Mouse (Mus musculus) liver, embryonic 14.5 days (tissue): Measurements from ENCODE around the gene Chst11. TPM values are rescaled to one million over a fixed set of nuclear protein-coding genes. Genes with fewer than 3 reads are reported as not detected.

Source experiments
- ATAC-seq: fragments of 200-750 bp; cut with Nextera tagmentation; 2 replicates; pipeline ENCODE4 v1.8.0; 2017; ENCODE audit warnings: moderate number of reproducible peaks, mild to moderate bottlenecking, moderate library complexity; ENCODE audit not compliant: insufficient read depth
- DNase-seq, 3 experiments: peaks; one replicate each; pipeline ENCODE4 v3.0.0-alpha.2; 2012 to 2013; ENCODE audit warnings: low read depth in 3 of 3, low spot score in 3 of 3
- H3K27ac ChIP-seq: fragments of 300-500 bp; sonication (generic); 2 replicates; pipeline ENCODE4 v1.5.1; 2014; ENCODE audit warnings: moderate library complexity, mild to moderate bottlenecking, control low read depth, inconsistent platforms
- H3K27me3 ChIP-seq: fragments of 300-500 bp; sonication (generic); 2 replicates; pipeline ENCODE4 v1.6.1; 2014; ENCODE audit warnings: mild to moderate bottlenecking, low read length, moderate library complexity; ENCODE audit not compliant: control insufficient read depth, insufficient read depth
- H3K36me3 ChIP-seq: fragments of 300-500 bp; sonication (generic); replicated peaks from 2 replicates; pipeline ENCODE4 v1.6.1; 2014; ENCODE audit warnings: low read depth; ENCODE audit not compliant: control insufficient read depth, insufficient read depth
- H3K4me1 ChIP-seq, 2 experiments: fragments of 200-500 bp in 1 of 2; fragments of 300-500 bp in 1 of 2; sonication (generic) in 1 of 2; replicated peaks; 2 replicates each; pipeline ENCODE4 v1.6.1; 2012 to 2014; ENCODE audit warnings: antibody characterized with exemption in 1 of 2, inconsistent platforms in 1 of 2, low read length in 1 of 2; ENCODE audit not compliant: control insufficient read depth in 2 of 2, insufficient read depth in 2 of 2
- H3K4me2 ChIP-seq: fragments of 300-500 bp; sonication (generic); 2 replicates; pipeline ENCODE4 v1.6.1; 2014; ENCODE audit warnings: low read depth, mild to moderate bottlenecking, control low read depth, moderate library complexity
- H3K4me3 ChIP-seq, 2 experiments: fragments of 200-500 bp in 1 of 2; fragments of 300-500 bp in 1 of 2; sonication (generic) in 1 of 2; 2 replicates each; pipeline ENCODE4 v1.5.1; 2012 to 2014; ENCODE audit warnings: low read depth in 2 of 2, low read length in 2 of 2, mild to moderate bottlenecking in 2 of 2, control low read depth in 1 of 2, inconsistent platforms in 1 of 2, moderate library complexity in 1 of 2; ENCODE audit not compliant: insufficient read depth in 1 of 2
- H3K9ac ChIP-seq: fragments of 300-500 bp; sonication (generic); replicated peaks from 2 replicates; pipeline ENCODE4 v1.6.1; 2014; ENCODE audit warnings: mild to moderate bottlenecking, control low read depth, moderate library complexity
- H3K9me3 ChIP-seq: fragments of 300-500 bp; sonication (generic); 2 replicates; pipeline ENCODE4 v1.6.1; 2016; ENCODE audit warnings: low read length, mixed read lengths; ENCODE audit not compliant: control insufficient read depth
- CTCF ChIP-seq: IDR thresholded peaks from 2 replicates; pipeline ENCODE4 v1.5.1; 2016; ENCODE audit warnings: antibody characterized with exemption, low read depth, control low read depth
- EP300 ChIP-seq: IDR thresholded peaks from 2 replicates; pipeline ENCODE4 v1.6.1; 2016; ENCODE audit warnings: antibody characterized with exemption, low read depth
- WGBS: fragments of 180-500 bp; shearing (Covaris S2); extraction: QIAGEN DNeasy Blood & Tissue Kit; methylation state at CpG from one replicate; pipeline ENCODE4 v1.1.7; 2014; ENCODE audit not compliant: insufficient replicate concordance; 5-methylcytosine and 5-hydroxymethylcytosine counted together
- polyA plus RNA-seq, 2 experiments: library from polyadenylated mRNA; depleted of rRNA in 1 of 2; stranded (reverse) in 1 of 2; unstranded in 1 of 2; fragments of >200 nt; fragmentation: Nextera tagmentation in 1 of 2; extraction: Ambion mirVana in 1 of 2; gene quantifications; 2 replicates each; pipeline versions ENCODE4 v1.2.1 to v1.2.3; 2012 to 2014

Gene Chst11
- polyA plus RNA-seq, 2 experiments = 1.8 to 5.2 TPM

DNA sequence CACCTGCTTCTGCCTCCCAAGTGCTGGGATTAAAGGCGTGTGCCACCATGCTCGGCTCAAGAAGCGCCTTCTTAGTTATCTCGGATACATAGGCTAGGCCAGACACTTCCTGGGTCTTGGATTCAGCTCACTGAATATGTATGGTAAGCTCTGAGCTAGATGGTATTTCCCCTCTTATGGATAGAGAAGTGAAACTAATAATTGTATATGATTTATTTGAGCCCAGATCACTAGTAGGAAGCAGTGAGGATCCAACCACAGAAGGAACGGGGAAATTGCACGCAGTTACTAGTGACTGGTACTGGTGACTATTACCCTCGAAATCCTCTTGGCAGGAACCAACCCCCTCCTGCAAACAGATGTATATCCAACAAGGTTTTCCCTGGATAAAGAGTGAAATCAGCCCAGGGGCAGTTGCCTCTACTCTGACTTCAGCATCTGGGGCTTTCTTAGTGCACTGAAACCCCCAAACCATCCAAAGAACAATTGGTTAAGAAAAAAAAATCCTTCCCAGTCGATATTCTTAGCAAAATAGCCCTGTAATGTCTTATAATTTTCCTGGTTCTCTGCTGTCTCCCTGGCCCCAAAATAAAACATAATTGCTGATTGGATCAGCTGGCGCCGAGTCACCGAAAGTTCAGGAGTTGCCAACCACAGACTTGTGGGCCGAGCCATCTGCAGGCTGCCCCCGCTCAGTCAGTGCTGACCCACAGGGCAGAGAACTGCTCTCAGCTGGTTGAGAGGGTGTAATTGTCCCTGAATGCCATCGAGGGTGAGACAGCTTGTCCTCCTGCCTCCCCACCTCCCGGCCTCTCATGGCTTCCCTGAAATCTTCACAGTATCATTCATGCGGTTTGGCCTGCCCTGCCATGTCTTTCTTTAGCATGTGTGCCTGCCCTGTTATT is 109.8 kb downstream of the Chst11 start:
- Histone ChIP-seq H3K9ac (no peak overlapping the region), H3K9me3 (no peaks in the 10 kb centered on the region), H3K27ac (no peak overlapping the region), H3K4me2 (no peak overlapping the region), H3K4me3 (no peak overlapping the region), H3K27me3 (no peaks in the 10 kb centered on the region), H3K4me1 (no peaks in the 10 kb centered on the region; a peak in 1 of 4 replicates), H3K36me3 (no peaks in the 10 kb centered on the region)
- ATAC-seq (no peak), DNase-seq (no peak)
- no peak for TF ChIP-seq CTCF
- TF ChIP-seq EP300 = no peak
- 63% methylated on average over 16 of the region's 16 CpGs for WGBS

DNA sequence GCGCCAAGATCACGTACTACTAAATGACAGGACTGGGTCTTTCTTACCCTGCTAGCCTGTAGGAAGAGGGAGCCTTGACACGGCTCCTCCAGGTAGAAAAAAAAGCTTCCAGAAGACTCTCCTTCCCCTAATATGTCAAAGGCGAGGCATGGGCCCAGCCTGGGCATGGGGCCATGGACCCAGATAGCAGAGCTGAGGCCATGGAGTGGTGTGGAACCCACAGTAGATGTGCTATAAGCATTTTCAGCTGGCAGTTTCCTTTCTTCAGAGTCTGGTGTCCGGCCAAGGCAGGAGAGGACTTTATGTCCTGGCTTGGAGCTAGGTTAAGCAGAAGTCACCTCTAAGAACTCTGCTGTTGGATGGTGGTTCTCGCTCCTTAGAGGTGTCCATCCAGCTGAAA is 111.0 kb downstream of the Chst11 start:
- Histone ChIP-seq H3K9ac (no peak overlapping the region), H3K9me3 (no peaks in the 10 kb centered on the region), H3K4me1 (no peaks in the 10 kb centered on the region; a peak in 1 of 4 replicates), H3K27ac (no peak overlapping the region), H3K27me3 (no peaks in the 10 kb centered on the region), H3K4me3 (no peak overlapping the region), H3K4me2 (no peak overlapping the region), H3K36me3 (no peaks in the 10 kb centered on the region)
- WGBS = 73% methylated on average over 6 of the region's 6 CpGs
- ATAC-seq = no peak
- no peak for DNase-seq
- no peak for TF ChIP-seq EP300
- TF ChIP-seq CTCF = no peak

DNA sequence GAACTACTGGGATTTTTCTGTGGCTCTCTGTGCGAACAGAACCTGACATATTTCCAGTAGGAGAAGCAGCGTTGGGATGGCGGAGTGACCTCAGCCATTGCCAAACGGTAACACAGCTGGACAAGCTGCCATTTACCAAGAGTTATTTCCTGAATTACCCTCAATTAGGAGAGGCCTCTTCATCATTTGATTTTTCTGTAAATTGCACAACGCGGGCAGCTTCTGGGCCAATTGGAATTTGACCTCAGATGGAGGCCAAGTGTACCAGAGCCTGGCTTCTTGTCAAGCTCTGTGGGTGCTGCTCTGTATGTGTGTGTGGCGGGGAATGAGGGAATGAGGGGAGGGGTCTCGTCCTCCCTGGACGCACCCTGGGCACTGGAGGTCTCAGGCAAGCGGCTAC is 113.6 kb downstream of the Chst11 start:
- no peaks in the 10 kb centered on the region for H3K27me3 ChIP-seq
- no peaks in the 10 kb centered on the region for H3K36me3 ChIP-seq
- no peaks in the 10 kb centered on the region; a peak in 1 of 4 replicates for H3K4me1 ChIP-seq
- no peak for ATAC-seq
- H3K4me2 ChIP-seq = no peak overlapping the region
- no peak overlapping the region for H3K4me3 ChIP-seq
- no peak overlapping the region for H3K27ac ChIP-seq
- H3K9ac ChIP-seq = no peak overlapping the region
- TF ChIP-seq CTCF (no peak), EP300 (no peak)
- 76% methylated on average over 10 of the region's 10 CpGs for WGBS
- H3K9me3 ChIP-seq = no peaks in the 10 kb centered on the region
- DNase-seq = no peak

DNA sequence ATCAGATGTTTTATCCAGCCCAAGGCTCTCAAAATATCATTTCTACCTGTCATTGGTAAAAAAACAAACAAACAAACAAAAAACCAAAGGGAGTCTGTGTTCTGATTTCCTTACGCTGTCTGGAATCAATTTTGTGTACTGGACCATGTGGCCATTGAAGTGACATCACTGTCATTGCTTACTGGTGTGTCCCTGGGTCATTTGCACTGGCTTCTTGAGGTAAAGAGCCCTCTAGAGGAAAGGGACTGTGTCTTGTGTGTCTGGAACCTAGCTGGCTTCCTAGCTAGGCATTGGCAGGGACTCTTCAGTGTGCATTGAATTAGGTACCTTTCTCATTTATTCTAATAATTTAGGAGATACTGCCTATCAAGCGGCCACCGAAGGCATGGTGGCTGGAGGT is 114.4 kb downstream of the Chst11 start:
- WGBS = 85% methylated on average over 3 of the region's 3 CpGs
- Histone ChIP-seq H3K9ac (no peak overlapping the region), H3K4me3 (no peak overlapping the region), H3K27me3 (no peaks in the 10 kb centered on the region), H3K36me3 (no peaks in the 10 kb centered on the region), H3K9me3 (no peaks in the 10 kb centered on the region), H3K4me1 (no peaks in the 10 kb centered on the region), H3K27ac (no peak overlapping the region), H3K4me2 (no peak overlapping the region)
- ATAC-seq = no peak
- no peak for DNase-seq
- TF ChIP-seq EP300 (no peak), CTCF (peak; percentile 40; the same call in 1 of the 2 replicates)

DNA sequence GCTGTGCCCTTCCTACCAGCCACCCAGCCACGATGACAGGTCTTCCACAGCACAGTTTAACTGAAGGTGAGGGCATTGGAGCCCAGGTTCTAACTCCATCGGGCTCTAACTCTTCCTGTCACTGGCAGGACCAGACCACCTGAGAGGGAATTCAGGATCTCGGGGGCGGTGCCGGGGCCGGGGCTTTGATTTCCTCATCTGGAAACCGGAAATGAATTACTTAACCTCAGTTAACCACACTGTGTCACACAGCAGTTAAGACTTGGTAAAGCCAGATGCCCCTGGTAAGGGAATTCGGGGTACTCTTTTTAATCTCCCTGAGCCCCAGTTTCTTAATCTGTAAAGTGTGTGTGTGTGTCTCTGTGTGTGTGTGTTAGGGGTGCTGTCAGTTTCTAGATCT is 115.6 kb downstream of the Chst11 start:
- no peak for TF ChIP-seq CTCF
- no peak for TF ChIP-seq EP300
- WGBS = 38% methylated on average over 8 of the region's 8 CpGs
- Histone ChIP-seq H3K27ac (no peak overlapping the region), H3K4me1 (no peaks in the 10 kb centered on the region), H3K36me3 (no peaks in the 10 kb centered on the region), H3K9me3 (no peaks in the 10 kb centered on the region), H3K9ac (no peak overlapping the region), H3K4me3 (no peak overlapping the region), H3K4me2 (no peak overlapping the region), H3K27me3 (no peaks in the 10 kb centered on the region)
- ATAC-seq (no peak), DNase-seq (no peak)
